Mouse (Mus musculus): ENCODE results near the gene Gm5678.

DNA sequence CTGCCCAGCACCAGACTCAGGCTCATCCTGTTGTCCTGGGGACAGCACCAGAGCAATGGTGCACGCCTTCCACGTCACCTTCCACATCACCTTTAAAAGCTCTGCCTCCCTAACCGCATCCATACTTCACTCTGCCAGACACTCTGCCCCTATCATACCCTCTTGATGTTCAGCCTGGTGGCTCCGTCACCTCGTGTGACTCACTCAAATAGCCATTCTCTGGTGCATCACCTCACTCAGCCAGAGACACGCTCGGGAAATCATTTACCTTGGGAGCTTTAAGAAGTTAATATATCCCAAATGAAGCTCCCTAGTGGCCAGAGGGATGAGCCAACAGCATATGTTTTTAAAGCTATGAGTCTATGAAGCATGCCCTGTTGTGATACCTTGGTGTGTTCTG is 31.1 kb upstream of the Gm5678 start:
- TF ChIP-seq CTCF (IDR thresholded peaks at IDR 0.05; ENCODE audit: low read depth) (no peak), EP300 (IDR thresholded peaks at IDR 0.05; ENCODE audit: low read depth) (no peak)
